17 mouse cellular contexts compared by ENCODE assay signal in the genomic region with DNA sequence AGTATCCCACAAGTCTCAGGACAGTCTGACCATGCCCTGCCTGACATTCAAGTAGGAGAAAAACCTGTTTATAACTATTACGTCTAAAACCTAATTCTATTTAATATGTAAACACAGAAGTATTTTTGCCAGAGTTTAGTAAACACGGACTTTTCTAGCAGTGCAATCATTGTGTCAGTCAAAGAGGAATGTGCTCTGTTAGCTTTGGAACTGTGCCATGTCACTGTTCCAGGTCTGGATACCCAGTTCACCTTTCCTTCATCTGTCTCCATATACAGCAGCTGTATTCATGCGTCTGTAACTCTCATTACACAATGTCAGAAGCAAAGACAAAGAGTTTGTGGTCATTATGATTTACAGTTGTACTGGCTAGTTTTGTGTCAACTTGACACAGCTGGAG. TPM values are rescaled to one million over a fixed set of nuclear protein-coding genes. Genes with fewer than 3 reads are reported as not detected.
DNase-seq lines count a peak whose midpoint lies in the region; ATAC-seq and TF ChIP-seq lines count a peak whose summit lies in the region.
"Had no signal": no experiment of that assay in that cellular context is flagged by ENCODE, and none has a peak within 500 bp of the region (broad histone marks: within the 10 kb centered on the region; RNA-seq: fewer than 3 reads in every experiment).

No protein-coding gene starts in this region.

- H3K36me3 ChIP-seq in heart, embryonic 15.5 days = no peaks in the 10 kb centered on the region
- H3K36me3 ChIP-seq in kidney, adult 2 months (ENCODE audit: control insufficient read depth, insufficient read depth, low read length) = no peaks in the 10 kb centered on the region
- no peaks in the 10 kb centered on the region for H3K36me3 ChIP-seq in kidney, embryonic 15.5 days
- H3K36me3 ChIP-seq in lung, embryonic 16.5 days (ENCODE audit: control insufficient read depth, insufficient read depth, low read length) = no peaks in the 10 kb centered on the region
- H3K36me3 ChIP-seq in forebrain, embryonic 10.5 days (replicated peaks) = no peaks in the 10 kb centered on the region
- H3K36me3 ChIP-seq: embryonic facial prominence, embryonic 13.5 days; G1E; hindbrain, embryonic 12.5 days; limb, embryonic 10.5 days; liver, embryonic 15.5 days had no signal

- H3K9me3 ChIP-seq in heart, embryonic 15.5 days (replicated peaks) = no peaks in the 10 kb centered on the region
- H3K9me3 ChIP-seq in kidney, embryonic 15.5 days (replicated peaks) = no peaks in the 10 kb centered on the region
- H3K9me3 ChIP-seq in lung, embryonic 16.5 days (ENCODE audit: control insufficient read depth, low read length) = no peaks in the 10 kb centered on the region
- H3K9me3 ChIP-seq in forebrain, embryonic 10.5 days = no peaks in the 10 kb centered on the region
- H3K9me3 ChIP-seq: embryonic facial prominence, embryonic 13.5 days; G1E; hindbrain, embryonic 12.5 days; limb, embryonic 10.5 days; liver, embryonic 15.5 days had no signal

- no peak for TF ChIP-seq POLR2A in kidney, adult 2 months (IDR thresholded peaks at IDR 0.05; ENCODE audit: low read depth, low read length)

- no peak overlapping the region for H3K4me2 ChIP-seq in heart, embryonic 15.5 days
- H3K4me2 ChIP-seq in kidney, embryonic 15.5 days = no peak overlapping the region
- H3K4me2 ChIP-seq in lung, embryonic 16.5 days (ENCODE audit: low read depth, low read length) = no peak overlapping the region
- H3K4me2 ChIP-seq: embryonic facial prominence, embryonic 13.5 days; hindbrain, embryonic 12.5 days; liver, embryonic 15.5 days had no signal

- no peak overlapping the region for H3K9ac ChIP-seq in heart, embryonic 15.5 days
- H3K9ac ChIP-seq in kidney, embryonic 15.5 days = no peak overlapping the region
- no peak overlapping the region for H3K9ac ChIP-seq in lung, embryonic 16.5 days (ENCODE audit: low read length)
- H3K9ac ChIP-seq: embryonic facial prominence, embryonic 13.5 days; hindbrain, embryonic 12.5 days; liver, embryonic 15.5 days had no signal

- peaks cover 6% of the 10 kb centered on the region; the same call in 1 of the 2 replicates for H3K4me1 ChIP-seq in heart, embryonic 15.5 days (replicated peaks)
- H3K4me1 ChIP-seq in kidney, adult 2 months (ENCODE audit: control insufficient read depth, insufficient read depth, low read length) = peaks cover 9% of the 10 kb centered on the region
- H3K4me1 ChIP-seq in kidney, embryonic 15.5 days = 0 out of 2 replicates have a peak, but pooled peaks cover 4% of the 10 kb centered on the region
- no peaks in the 10 kb centered on the region; the same call in 1 of the 2 replicates for H3K4me1 ChIP-seq in lung, embryonic 16.5 days (replicated peaks; ENCODE audit: control insufficient read depth, insufficient read depth, low read length)
- no peaks in the 10 kb centered on the region for H3K4me1 ChIP-seq in forebrain, embryonic 10.5 days
- H3K4me1 ChIP-seq: embryonic facial prominence, embryonic 13.5 days; hindbrain, embryonic 12.5 days; limb, embryonic 10.5 days; liver, embryonic 15.5 days had no signal

- 38% methylated on average over 3 of the region's 3 CpGs for WGBS in heart, embryonic 15.5 days
- WGBS in kidney, adult 2 months = 20% methylated on average over 3 of the region's 3 CpGs
- 43% methylated on average over 3 of the region's 3 CpGs for WGBS in kidney, embryonic 15.5 days
- 27% methylated on average over 3 of the region's 3 CpGs for WGBS in lung, embryonic 16.5 days
- WGBS in forebrain, embryonic 10.5 days = 85% methylated on average over 3 of the region's 3 CpGs

- H3K4me3 ChIP-seq in heart, embryonic 15.5 days = no peak overlapping the region
- H3K4me3 ChIP-seq in kidney, adult 2 months (ENCODE audit: insufficient read depth, low read depth, low read length) = no peak overlapping the region
- no peak overlapping the region for H3K4me3 ChIP-seq in kidney, embryonic 15.5 days (replicated peaks)
- H3K4me3 ChIP-seq in lung, embryonic 16.5 days (ENCODE audit: low read length) = no peak overlapping the region
- no peak overlapping the region for H3K4me3 ChIP-seq in forebrain, embryonic 10.5 days
- H3K4me3 ChIP-seq: embryonic facial prominence, embryonic 13.5 days; hindbrain, embryonic 12.5 days; limb, embryonic 10.5 days; liver, embryonic 15.5 days had no signal

- ATAC-seq in heart, embryonic 15.5 days (replicated peaks; ENCODE audit: insufficient number of reproducible peaks, insufficient read depth, low FRiP score, low read depth) = no peak
- ATAC-seq in kidney, embryonic 15.5 days (replicated peaks; ENCODE audit: low FRiP score) = 0 out of 2 replicates have a peak, but pooled peaks have one; percentile 40
- ATAC-seq in lung, embryonic 16.5 days (ENCODE audit: low read depth) = peak; percentile 49; the same call in 1 of the 2 replicates
- ATAC-seq: intestine, postnatal 0 days had no signal

- peak overlapping the region; percentile 56 for H3K27ac ChIP-seq in heart, embryonic 15.5 days
- peak overlapping the region; percentile 69; the same call in 1 of the 2 replicates for H3K27ac ChIP-seq in kidney, adult 2 months (ENCODE audit: insufficient read depth, low read depth, low read length)
- H3K27ac ChIP-seq in kidney, embryonic 15.5 days = no peak overlapping the region
- H3K27ac ChIP-seq in lung, embryonic 16.5 days (ENCODE audit: low read length) = no peak overlapping the region
- H3K27ac ChIP-seq in forebrain, embryonic 10.5 days = no peak overlapping the region
- H3K27ac ChIP-seq: embryonic facial prominence, embryonic 13.5 days; hindbrain, embryonic 12.5 days; limb, embryonic 10.5 days; liver, embryonic 15.5 days had no signal

- TF ChIP-seq CTCF in kidney, adult 2 months (conservative IDR thresholded peaks at IDR 0.05; ENCODE audit: insufficient read depth, insufficient read length, low read depth, low read length) = no peak

- intact Hi-C loops in heart, postnatal 36 days (cut with DNase I) = no loop called here

- H3K27me3 ChIP-seq in heart, embryonic 15.5 days = no peaks in the 10 kb centered on the region
- H3K27me3 ChIP-seq in kidney, adult 2 months (replicated peaks; ENCODE audit: control insufficient read depth, insufficient read depth, low read length) = no peaks in the 10 kb centered on the region
- no peaks in the 10 kb centered on the region for H3K27me3 ChIP-seq in kidney, embryonic 15.5 days
- H3K27me3 ChIP-seq in lung, embryonic 16.5 days (ENCODE audit: control insufficient read depth, insufficient read depth, low read depth, low read length) = no peaks in the 10 kb centered on the region
- no peaks in the 10 kb centered on the region for H3K27me3 ChIP-seq in forebrain, embryonic 10.5 days (ENCODE audit: poor library complexity, severe bottlenecking)
- H3K27me3 ChIP-seq: embryonic facial prominence, embryonic 13.5 days; hindbrain, embryonic 12.5 days had no signal

- no peak for DNase-seq in heart, postnatal 36 days
- DNase-seq in kidney, adult 2 months = peak; percentile 86
- DNase-seq in forebrain, embryonic 10.5 days (ENCODE audit: extremely low spot score, low spot score) = no peak
- DNase-seq in adrenal gland, postnatal 25 days = no peak
- no peak for DNase-seq in urinary bladder, postnatal 25 days (ENCODE audit: low spot score)
- DNase-seq: adrenal gland, postnatal 10 days; cerebellum, adult 2 months; right cerebral cortex, postnatal 4 days had no signal

RNA-seq across cellular contexts. Expression of a gene that starts 45.0 kb away (rescaled TPM):
- 45.8 and 48.3 TPM in 2 replicates for polyA plus RNA-seq in heart, embryonic 15.5 days (2015; fragmentation: Nextera tagmentation; extraction: Ambion mirVana)
- 10 to 100 TPM; 37.3 to 43.3 TPM for total RNA-seq in heart, postnatal 36 days (2021)
- polyA plus RNA-seq in kidney, adult 2 months (2012; rRNA removed) = 39.2 and 45.6 TPM in 2 replicates
- polyA plus RNA-seq in kidney, embryonic 15.5 days (2015; fragmentation: Nextera tagmentation; extraction: Ambion mirVana) = 68.4 and 76.6 TPM in 2 replicates
- polyA plus RNA-seq in lung, embryonic 16.5 days (2015; fragmentation: Nextera tagmentation; extraction: Ambion mirVana) = 71.1 and 79.3 TPM in 2 replicates
- 60.4 and 61.8 TPM in 2 replicates for polyA plus RNA-seq in forebrain, embryonic 10.5 days (2016; fragmentation: Nextera tagmentation; extraction: Ambion mirVana)
- total RNA-seq in adrenal gland, postnatal 25 days (2021) = 76.6 and 105 TPM in 2 replicates

Comparison
In these comparisons a context has a peak if more than half of its experiments do, and no peak if none do; other contexts are left out.
1. H3K27ac ChIP-seq: peak in heart, embryonic 15.5 days (single experiment) and kidney, adult 2 months (single experiment); none in kidney, embryonic 15.5 days (single experiment), lung, embryonic 16.5 days (single experiment) and forebrain, embryonic 10.5 days (single experiment).